Mouse (Mus musculus): ENCODE measurements around the gene Pcyt2.

DNA sequence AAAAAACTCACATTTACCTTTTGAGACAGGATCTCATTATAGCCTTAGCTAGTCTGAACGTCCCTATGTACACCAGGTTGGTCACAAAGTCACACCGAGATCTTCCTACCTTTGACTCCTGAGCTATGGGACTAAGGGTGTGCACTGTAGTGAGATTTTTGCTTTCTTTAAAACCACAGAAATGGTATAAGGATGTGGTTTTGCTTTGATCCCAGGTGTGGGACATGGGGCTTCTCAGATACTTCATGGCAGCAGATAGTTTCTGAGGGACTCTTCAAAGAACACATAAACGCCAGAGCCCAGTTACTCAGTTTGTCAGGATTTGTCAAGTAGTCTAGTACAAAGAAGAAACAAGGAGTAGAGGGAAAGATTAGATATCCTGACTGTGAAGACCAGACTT, 17.0 kb downstream of the Pcyt2 start:
- no peak for TF ChIP-seq CTCF (IDR thresholded peaks at IDR 0.05; ENCODE audit: control insufficient read depth, insufficient read depth, insufficient read length)
- no peak for TF ChIP-seq USF1 (IDR thresholded peaks at IDR 0.05; ENCODE audit: low read depth)
- no peak for TF ChIP-seq MAX (IDR thresholded peaks at IDR 0.05)

All from C2C12 (cell line).